Mouse (Mus musculus): ENCODE data around the gene Plekha1. TPM values are rescaled to one million over a fixed set of nuclear protein-coding genes. Genes with fewer than 3 reads are reported as not detected.

Plekha1 gene
- 4.0 and 8.3 TPM in 2 replicates for total RNA-seq (2012; rRNA removed)
- 0.23 and 0.26 TPM in 2 replicates for total RNA-seq (2014; rRNA removed)
- polyA plus RNA-seq (2012; ENCODE audit: insufficient read length, low read depth) = 0.25 and 0.36 TPM in 2 replicates

GRCm38 (mm10) chr7:130865613-130866591 lies at the start of gene Plekha1:
TSS of gene Plekha1 (plus strand) at chr7:130865756.
- H3K27ac ChIP-seq (ENCODE audit: insufficient read depth, low read depth) = no peak within 1 kb of the TSS
- no peak for DNase-seq (ENCODE audit: extremely low read depth)
- H3K9me3 ChIP-seq (replicated peaks; ENCODE audit: low read length) = peaks cover 8% of the 10 kb centered on the region
- H3K36me3 ChIP-seq (replicated peaks in 1 of 2; ENCODE audit: control insufficient read depth in 1 of 2, insufficient read depth in 1 of 2, low read length in 1 of 2) = no peaks in the 10 kb centered on the region
- H3K4me1 ChIP-seq (ENCODE audit: control insufficient read depth in 1 of 2, insufficient read depth in 2 of 2) = peaks cover 16 to 40% of the 10 kb centered on the region in 2 experiments; a peak in 3 of 4 replicates
- H3K9ac ChIP-seq (ENCODE audit: insufficient read depth, low read depth) = peak within 1 kb of the TSS; percentile 7; the same call in 1 of the 2 replicates
- in situ Hi-C loops (cut with MboI; ENCODE audit: low pct_ligation_motif_present, low pct_unique_long_range_greater_than_20kb, low sequenced_read_pairs) = no loop called here
- peaks cover 2% of the 10 kb centered on the region for H3K27me3 ChIP-seq (replicated peaks)
- H3K4me2 ChIP-seq (ENCODE audit: insufficient read depth, low read depth, poor library complexity, severe bottlenecking) = peak within 1 kb of the TSS; percentile 31
- peak within 1 kb of the TSS in 1 of 3 experiments; percentile 72 for H3K4me3 ChIP-seq (replicated peaks in 1 of 3; ENCODE audit: low read depth in 2 of 3, low read length in 2 of 3, poor library complexity in 1 of 3)
- H3K79me2 ChIP-seq (replicated peaks; ENCODE audit: control insufficient read depth, extremely low read depth, insufficient read depth, poor library complexity, severe bottlenecking) = no peaks in the 10 kb centered on the region
- TF ChIP-seq ZKSCAN1 (IDR thresholded peaks at IDR 0.05; ENCODE audit: borderline replicate concordance, low read depth, low read length) = no peak
- TF ChIP-seq JUN (IDR thresholded peaks at IDR 0.05; ENCODE audit: insufficient read depth, low read depth, low read length) = no peak
- peak; percentile 80 for TF ChIP-seq NRF1 (IDR thresholded peaks at IDR 0.05; ENCODE audit: low read depth, low read length)
- TF ChIP-seq CTCF (conservative IDR thresholded peaks at IDR 0.05 in 1 of 2, IDR thresholded peaks at IDR 0.05 in 1 of 2; ENCODE audit: low read depth in 2 of 2, low read length in 2 of 2) = no peak
- peak; percentile 83; the same call in 1 of the 2 replicates for TF ChIP-seq KAT2A (IDR thresholded peaks at IDR 0.05; ENCODE audit: insufficient replicate concordance, low read length)
- no peak for TF ChIP-seq EP300 (IDR thresholded peaks at IDR 0.05; ENCODE audit: low read length)
- peak; percentile 91 for TF ChIP-seq ELF1 (IDR thresholded peaks at IDR 0.05; ENCODE audit: low read depth, low read length)
- peak; percentile 45; the same call in 1 of the 2 replicates for TF ChIP-seq POLR2A (IDR thresholded peaks at IDR 0.05; ENCODE audit: low read depth, low read length)
- peak; percentile 22; the same call in 1 of the 2 replicates for TF ChIP-seq IRF4 (IDR thresholded peaks at IDR 0.05; ENCODE audit: low read depth, low read length)
- TF ChIP-seq E2F4 (IDR thresholded peaks at IDR 0.05; ENCODE audit: insufficient replicate concordance, low read depth, low read length) = peak; percentile 69; the same call in 1 of the 2 replicates
- TF ChIP-seq ZNF384 (IDR thresholded peaks at IDR 0.05; ENCODE audit: low read depth, low read length) = no peak
- peak; percentile 20; the same call in 1 of the 2 replicates for TF ChIP-seq MXI1 (IDR thresholded peaks at IDR 0.05; ENCODE audit: low read depth, low read length)
- TF ChIP-seq MAX (IDR thresholded peaks at IDR 0.05; ENCODE audit: low read length) = peak; percentile 70
- peak; percentile 6; the same call in 1 of the 2 replicates for TF ChIP-seq GABPA (IDR thresholded peaks at IDR 0.05; ENCODE audit: insufficient replicate concordance, low read depth, low read length)
- peak; percentile 38 for TF ChIP-seq TCF12 (IDR thresholded peaks at IDR 0.05; ENCODE audit: low read depth, low read length)
- 0 out of 2 replicates have a peak, but pooled peaks have one; percentile 39 for TF ChIP-seq UBTF (IDR thresholded peaks at IDR 0.05; ENCODE audit: low read depth, low read length)
- TF ChIP-seq HCFC1 (IDR thresholded peaks at IDR 0.05; ENCODE audit: low read depth, low read length) = peak; percentile 93
- dilution Hi-C loops (cut with MboI; ENCODE audit: extremely low pct_ligation_motif_present, extremely low pct_unique_long_range_greater_than_20kb, low sequenced_read_pairs) = no loop called here

GRCm38 (mm10) chr7:130816243-130816642 lies 49.3 kb upstream of the Plekha1 start:
- H3K4me1 ChIP-seq (ENCODE audit: control insufficient read depth in 1 of 2, insufficient read depth in 2 of 2) = peaks cover 8 to 37% of the 10 kb centered on the region in 2 experiments
- peaks cover 68% of the 10 kb centered on the region for H3K27me3 ChIP-seq (replicated peaks)
- H3K79me2 ChIP-seq (replicated peaks; ENCODE audit: control insufficient read depth, extremely low read depth, insufficient read depth, poor library complexity, severe bottlenecking) = no peaks in the 10 kb centered on the region
- peaks cover 2% of the 10 kb centered on the region for H3K9me3 ChIP-seq (replicated peaks; ENCODE audit: low read length)
- no peak for DNase-seq (ENCODE audit: extremely low read depth)
- no peak overlapping the region for H3K4me2 ChIP-seq (ENCODE audit: insufficient read depth, low read depth, poor library complexity, severe bottlenecking)
- H3K9ac ChIP-seq (ENCODE audit: insufficient read depth, low read depth) = no peak overlapping the region
- no peak overlapping the region for H3K27ac ChIP-seq (ENCODE audit: insufficient read depth, low read depth)
- TF ChIP-seq ZC3H11A (IDR thresholded peaks at IDR 0.05; ENCODE audit: low read depth, low read length) = no peak
- TF ChIP-seq MAX (IDR thresholded peaks at IDR 0.05; ENCODE audit: low read length) = no peak
- TF ChIP-seq RCOR1 (conservative IDR thresholded peaks at IDR 0.05; ENCODE audit: low read depth, low read length) = no peak
- no peak for TF ChIP-seq MEF2A (IDR thresholded peaks at IDR 0.05; ENCODE audit: borderline replicate concordance, low read depth, low read length)
- no peak for TF ChIP-seq MAFK (IDR thresholded peaks at IDR 0.05; ENCODE audit: insufficient replicate concordance, low read length)
- TF ChIP-seq BHLHE40 (IDR thresholded peaks at IDR 0.05; ENCODE audit: low read depth, low read length) = no peak
- no peak for TF ChIP-seq IRF4 (IDR thresholded peaks at IDR 0.05; ENCODE audit: low read depth, low read length)
- H3K36me3 ChIP-seq (replicated peaks in 1 of 2; ENCODE audit: control insufficient read depth in 1 of 2, insufficient read depth in 1 of 2, low read length in 1 of 2) = no peaks in the 10 kb centered on the region
- in situ Hi-C loops (cut with MboI; ENCODE audit: low pct_ligation_motif_present, low pct_unique_long_range_greater_than_20kb, low sequenced_read_pairs) (no loop called here), dilution Hi-C loops (cut with MboI; ENCODE audit: extremely low pct_ligation_motif_present, extremely low pct_unique_long_range_greater_than_20kb, low sequenced_read_pairs) (no loop called here)
- no peak overlapping the region for H3K4me3 ChIP-seq (replicated peaks in 1 of 3; ENCODE audit: low read depth in 2 of 3, low read length in 2 of 3, poor library complexity in 1 of 3)
